Mouse (Mus musculus) ES-E14 (cell line): ENCODE data around the gene Taf7l.

Source experiments
- CHD2 ChIP-seq: IDR thresholded peaks from 2 replicates; pipeline ENCODE4 v1.6.1; 2014; ENCODE audit warnings: mild to moderate bottlenecking, low read depth, low read length, inconsistent platforms
- HCFC1 ChIP-seq: IDR thresholded peaks from 2 replicates; pipeline ENCODE4 v1.6.1; 2012; ENCODE audit warnings: low read length, inconsistent platforms, borderline replicate concordance; ENCODE audit not compliant: insufficient read depth
- MAFK ChIP-seq: IDR thresholded peaks from 2 replicates; pipeline ENCODE4 v1.6.1; 2014; ENCODE audit warnings: mild to moderate bottlenecking, low read depth, low read length, inconsistent platforms; ENCODE audit not compliant: insufficient read depth
- ZNF384 ChIP-seq: IDR thresholded peaks from 2 replicates; pipeline ENCODE4 v1.6.1; 2012; ENCODE audit warnings: low read depth, low read length, inconsistent platforms

DNA sequence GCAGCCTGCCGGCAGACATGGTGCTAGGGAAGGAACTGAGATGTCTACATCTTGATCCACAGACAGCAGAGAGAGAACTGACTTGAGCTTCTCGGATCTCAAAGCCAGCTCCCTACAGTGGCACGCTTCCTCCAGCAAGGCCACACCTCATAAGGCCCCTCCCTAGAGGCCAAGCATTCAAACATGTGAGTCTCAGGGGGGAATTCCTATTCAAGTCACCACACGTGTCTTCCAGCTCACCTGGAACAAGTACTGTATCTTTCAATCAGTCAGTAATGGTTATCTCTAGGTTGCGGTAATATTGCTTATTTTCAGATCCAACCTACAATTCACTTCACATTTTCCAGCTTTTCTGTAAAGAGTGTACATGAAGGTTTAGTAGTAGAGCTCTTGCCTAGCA lies 56.2 kb downstream of the Taf7l start:
- TF ChIP-seq MAFK (no peak), CHD2 (no peak), HCFC1 (no peak), ZNF384 (no peak)
